9 mouse cellular contexts compared by ENCODE assay signal in genomic region chr15:81355146-81355761, GRCm38 (mm10). TPM values are rescaled to one million over a fixed set of nuclear protein-coding genes. Genes with fewer than 3 reads are reported as not detected.
DNase-seq lines count a peak whose midpoint lies in the region; ATAC-seq and TF ChIP-seq lines count a peak whose summit lies in the region.
"Had no signal": no experiment of that assay in that cellular context is flagged by ENCODE, and none has a peak within 500 bp of the region (broad histone marks: within the 10 kb centered on the region; RNA-seq: fewer than 3 reads in every experiment).

No protein-coding gene starts in this region.

- no peak overlapping the region for H3ac ChIP-seq in C2C12 (ENCODE audit: control insufficient read depth, insufficient read length, low read depth)

- 0 out of 2 replicates have a peak, but pooled peaks have one; percentile 58 for ATAC-seq in intestine, embryonic 14.5 days (replicated peaks; ENCODE audit: low FRiP score, low TSS enrichment, low read depth)
- ATAC-seq in inflammation-experienced regulatory T-cells, adult 6 months = no peak

- no peak overlapping the region for H3K4me3 ChIP-seq in C2C12 (ENCODE audit: insufficient read depth, poor library complexity, severe bottlenecking)
- no peak overlapping the region for H3K4me3 ChIP-seq in intestine, embryonic 14.5 days (ENCODE audit: low read depth, low read length)
- H3K4me3 ChIP-seq: lung, embryonic 15.5 days had no signal

- peaks cover 28% of the 10 kb centered on the region for H3K36me3 ChIP-seq in C2C12 (ENCODE audit: control insufficient read depth, insufficient read depth)
- no peaks in the 10 kb centered on the region; the same call in 1 of the 2 replicates for H3K36me3 ChIP-seq in intestine, embryonic 14.5 days (ENCODE audit: control insufficient read depth, insufficient read depth, low read length)
- H3K36me3 ChIP-seq: lung, embryonic 15.5 days had no signal

- H3K27ac ChIP-seq in intestine, embryonic 14.5 days (ENCODE audit: low read depth) = no peak overlapping the region
- H3K27ac ChIP-seq: lung, embryonic 15.5 days had no signal

- no peaks in the 10 kb centered on the region for H3K9me3 ChIP-seq in intestine, embryonic 14.5 days (ENCODE audit: control insufficient read depth, low read length)
- H3K9me3 ChIP-seq: lung, embryonic 15.5 days had no signal

- 58% methylated on average over 3 of the region's 3 CpGs for WGBS in intestine, embryonic 14.5 days

- peak; percentile 76 for DNase-seq in heart, adult 11 months
- DNase-seq in heart, adult 9 months (ENCODE audit: low spot score in 2 of 2) = no peak
- DNase-seq in adrenal gland, adult 8-10 months = peak; percentile 42
- peak; percentile 69 for DNase-seq in intestine, embryonic 14.5 days (ENCODE audit: low spot score)
- peak; percentile 58 for DNase-seq in lung, postnatal 14 days
- peak; percentile 43 to 73 for DNase-seq in thymus, postnatal 10 days (ENCODE audit: low spot score in 2 of 2)

- peaks cover 33% of the 10 kb centered on the region for H3K79me3 ChIP-seq in C2C12 (ENCODE audit: low read depth)

- peaks cover 87% of the 10 kb centered on the region for H3K79me2 ChIP-seq in C2C12 (ENCODE audit: control insufficient read depth, insufficient read depth)

- no peaks in the 10 kb centered on the region for H3K27me3 ChIP-seq in C2C12 (ENCODE audit: control insufficient read depth, insufficient read depth, insufficient read length)
- H3K27me3 ChIP-seq in intestine, embryonic 14.5 days (replicated peaks; ENCODE audit: control insufficient read depth, insufficient read depth, low read length) = no peaks in the 10 kb centered on the region
- H3K27me3 ChIP-seq: lung, embryonic 15.5 days had no signal

- no peak overlapping the region for H3K4me2 ChIP-seq in intestine, embryonic 14.5 days (ENCODE audit: low read length)
- H3K4me2 ChIP-seq: lung, embryonic 15.5 days had no signal

- H3K9ac ChIP-seq in intestine, embryonic 14.5 days (ENCODE audit: low read length) = no peak overlapping the region
- H3K9ac ChIP-seq: lung, embryonic 15.5 days had no signal

- peaks cover 18% of the 10 kb centered on the region; the same call in 1 of the 2 replicates for H3K4me1 ChIP-seq in intestine, embryonic 14.5 days (replicated peaks; ENCODE audit: control insufficient read depth, insufficient read depth, low read length)

- TF ChIP-seq CTCF in C2C12 (IDR thresholded peaks at IDR 0.05; ENCODE audit: control insufficient read depth, insufficient read depth, insufficient read length) = no peak

TF ChIP-seq in C2C12, 6 proteins besides CTCF, POLR2A, EP300 and RAD21:
- peak; percentile 62 for TF ChIP-seq MAX (IDR thresholded peaks at IDR 0.05)
- TF ChIP-seq MYOG (IDR thresholded peaks at IDR 0.05; ENCODE audit: control insufficient read depth, extremely low read depth, insufficient read length) = no peak

RNA-seq across cellular contexts. Expression of gene Slc25a17, which starts 5.4 kb away (rescaled TPM):
- 64.7 TPM for polyA plus RNA-seq in C2C12 (2012; fragmentation: generic; extraction: Trizol)
- 100 to 1,000 TPM in 2 of 4 experiments, 10 to 100 TPM in 2; 70.7 to 112 (median 90.9) TPM for total RNA-seq in adrenal gland, adult 8-10 months (2022)
- polyA plus RNA-seq in intestine, embryonic 14.5 days (2014; fragmentation: Nextera tagmentation; extraction: Ambion mirVana) = 77.9 and 84.7 TPM in 2 replicates
- polyA plus RNA-seq in inflammation-experienced regulatory T-cells, adult 6 months (2017; shearing (Covaris generic)) = 100 to 1,000 TPM in 1 of 3 experiments, 10 to 100 TPM in 2; 94.4 to 105 (median 99.3) TPM

RNA-seq across cellular contexts. Expression of gene St13, which starts 44.6 kb away (rescaled TPM):
- polyA plus RNA-seq in C2C12 (2012; fragmentation: generic; extraction: Trizol) = 203 TPM
- 100 to 1,000 TPM; 163 to 268 (median 222) TPM for total RNA-seq in adrenal gland, adult 8-10 months (2022)
- 138 and 154 TPM in 2 replicates for polyA plus RNA-seq in intestine, embryonic 14.5 days (2014; fragmentation: Nextera tagmentation; extraction: Ambion mirVana)
- 100 to 1,000 TPM; 170 to 193 (median 179) TPM for polyA plus RNA-seq in inflammation-experienced regulatory T-cells, adult 6 months (2017; shearing (Covaris generic))

RNA-seq across cellular contexts. Expression of gene Xpnpep3, which starts 44.7 kb away (rescaled TPM):
- polyA plus RNA-seq in C2C12 (2012; fragmentation: generic; extraction: Trizol) = 7.4 TPM
- 10 to 100 TPM; 24.8 to 34.4 (median 28.9) TPM for total RNA-seq in adrenal gland, adult 8-10 months (2022)
- polyA plus RNA-seq in intestine, embryonic 14.5 days (2014; fragmentation: Nextera tagmentation; extraction: Ambion mirVana) = 6.7 and 8.2 TPM in 2 replicates
- 1 to 10 TPM; 6.8 to 8.8 (median 8.2) TPM for polyA plus RNA-seq in inflammation-experienced regulatory T-cells, adult 6 months (2017; shearing (Covaris generic))

RNA-seq across cellular contexts. Expression of gene Dnajb7, which starts 52.8 kb away (rescaled TPM):
- 0.09 TPM for polyA plus RNA-seq in C2C12 (2012; fragmentation: generic; extraction: Trizol)
- total RNA-seq in adrenal gland, adult 8-10 months (2022) = under 1 TPM in 1 of 4 experiments, not detected in 3; 0.34 TPM
- polyA plus RNA-seq in intestine, embryonic 14.5 days (2014; fragmentation: Nextera tagmentation; extraction: Ambion mirVana) = 1.2 and 2.1 TPM in 2 replicates
- 1 to 10 TPM; 2.1 to 3.2 (median 2.2) TPM for polyA plus RNA-seq in inflammation-experienced regulatory T-cells, adult 6 months (2017; shearing (Covaris generic))

Comparison
In these comparisons a context has a peak if more than half of its experiments do, and no peak if none do; other contexts are left out.
1. DNase-seq: peak in heart, adult 11 months (single experiment), adrenal gland, adult 8-10 months (single experiment), intestine, embryonic 14.5 days (single experiment), lung, postnatal 14 days (single experiment) and thymus, postnatal 10 days (2 of 2); none in heart, adult 9 months (0 of 2).